Mouse (Mus musculus) cerebellum, adult 8-10 months (tissue): Measurements from ENCODE around the gene 2010111I01Rik.
"Not testable (repeated sequence)": the region's sequence is repeated elsewhere in the genome, so short reads cannot be mapped to it uniquely, and the experiment has no call there.

Experiments used
- DNase-seq: peaks from one replicate; pipeline ENCODE4 v3.0.0; 2022

Gene 2010111I01Rik

DNA sequence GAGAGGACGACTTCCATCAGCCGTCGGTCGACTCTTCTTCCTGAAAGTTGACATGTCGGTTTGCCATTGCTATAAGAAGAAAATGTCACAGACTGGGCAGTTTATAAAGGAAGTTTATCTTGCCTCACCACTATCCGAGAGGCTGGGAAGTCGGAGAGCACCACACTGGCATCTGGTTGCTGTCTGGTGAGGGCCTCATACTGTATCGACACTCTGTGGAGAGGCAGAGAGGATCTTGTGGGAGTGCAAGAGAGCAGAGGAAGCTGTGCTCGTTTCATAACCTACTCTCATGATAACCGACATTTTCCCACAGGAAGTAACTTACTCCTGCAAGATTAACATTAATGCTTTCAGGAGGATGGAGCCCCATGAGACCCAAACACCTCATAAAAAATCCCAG lies 7.9 kb upstream of the 2010111I01Rik start:
- DNase-seq = no peak

DNA sequence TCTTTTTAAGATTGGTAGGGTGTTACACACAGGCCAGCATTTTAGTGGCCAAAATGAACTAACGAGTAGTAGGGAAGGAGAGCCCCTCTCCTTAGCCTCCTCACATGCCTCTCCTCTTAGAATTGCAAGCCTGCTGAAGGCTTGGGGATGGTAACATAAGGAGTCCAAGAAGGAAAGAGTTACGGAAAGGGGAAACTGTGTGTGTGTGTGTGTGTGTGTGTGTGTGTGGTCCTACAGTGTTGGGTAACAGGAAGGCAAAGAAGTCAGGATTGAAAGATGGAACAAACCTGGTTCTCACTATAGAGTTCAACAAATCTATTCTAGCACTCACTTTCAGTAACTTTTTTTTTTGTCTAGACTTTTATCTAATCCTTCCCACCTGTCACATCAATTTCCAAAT lies 1.3 kb upstream of the 2010111I01Rik start:
- DNase-seq = no peak

DNA sequence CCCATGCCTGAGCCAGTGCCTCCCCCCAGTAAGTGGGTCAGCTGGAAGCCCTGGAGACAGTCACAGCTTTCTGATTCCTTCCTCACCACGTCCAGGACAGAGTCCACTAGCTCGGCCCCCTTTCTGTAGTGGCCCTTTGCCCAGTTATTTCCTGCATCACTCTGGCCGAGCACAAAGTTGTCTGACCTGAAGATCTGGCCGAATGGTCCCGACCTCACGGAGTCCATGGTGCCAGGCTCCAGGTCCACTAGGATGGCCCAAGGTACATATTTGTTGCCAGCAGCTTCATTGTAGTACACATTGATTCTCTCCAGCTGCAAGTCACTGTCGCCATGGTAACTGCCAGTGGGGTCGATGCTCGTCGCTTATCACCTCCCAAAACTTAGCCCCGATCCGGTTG lies 3.5 kb downstream of the 2010111I01Rik start:
- DNase-seq = no peak

DNA sequence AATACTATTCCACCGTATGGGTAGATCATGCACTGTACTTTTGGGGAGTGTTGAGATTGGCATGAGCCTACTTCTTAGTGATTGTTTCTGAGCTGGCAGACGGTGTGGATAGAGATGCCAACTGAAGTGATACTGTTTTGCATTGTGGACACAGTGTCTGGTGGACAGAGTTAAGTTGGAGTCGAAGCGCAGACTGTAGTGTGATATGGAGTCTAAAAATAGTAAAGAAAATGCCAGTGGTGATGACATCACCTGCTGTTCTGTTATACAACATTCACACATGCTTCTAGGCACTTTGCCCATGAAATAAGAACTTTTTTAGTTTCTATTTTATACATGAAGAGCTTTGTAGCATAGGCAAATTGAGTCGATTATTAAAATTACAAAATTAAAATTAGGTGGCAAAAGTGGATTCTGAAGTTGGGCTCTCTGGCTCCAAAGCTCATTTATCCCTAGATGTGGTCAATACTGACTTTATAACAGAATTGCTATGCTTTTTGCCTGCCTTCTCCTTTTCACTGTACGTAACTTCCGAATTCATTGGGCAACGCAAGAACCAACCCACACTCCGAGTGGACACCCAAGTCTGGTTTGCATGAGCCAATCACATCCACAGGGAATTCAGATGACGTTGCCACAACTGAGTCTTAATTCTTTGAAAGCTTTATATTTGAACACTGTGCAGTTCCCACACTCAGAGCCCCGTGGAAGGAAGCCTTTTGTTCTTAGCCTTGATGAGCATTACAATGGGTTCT lies 6.0 kb downstream of the 2010111I01Rik start:
- no peak for DNase-seq

DNA sequence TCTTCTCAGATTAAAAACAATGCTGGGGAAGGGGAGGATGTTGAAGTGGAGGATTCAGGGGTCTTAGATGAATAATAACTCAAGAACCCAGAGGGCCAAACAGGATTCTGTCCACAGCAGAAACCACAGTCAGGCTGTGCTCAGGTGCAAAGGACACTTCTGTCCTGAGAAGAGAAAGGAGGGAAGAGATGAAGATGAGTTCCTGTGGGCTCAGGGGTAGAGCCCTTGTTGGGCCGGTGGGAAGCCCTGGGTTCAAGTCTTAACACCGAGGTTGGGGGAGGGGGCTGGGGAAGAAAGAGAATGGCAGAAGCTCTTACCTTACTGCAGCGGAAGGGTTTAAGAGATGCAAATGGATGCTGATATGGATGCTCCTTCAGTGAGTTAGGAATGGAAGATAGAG lies 7.7 kb downstream of the 2010111I01Rik start:
- DNase-seq = no peak

DNA sequence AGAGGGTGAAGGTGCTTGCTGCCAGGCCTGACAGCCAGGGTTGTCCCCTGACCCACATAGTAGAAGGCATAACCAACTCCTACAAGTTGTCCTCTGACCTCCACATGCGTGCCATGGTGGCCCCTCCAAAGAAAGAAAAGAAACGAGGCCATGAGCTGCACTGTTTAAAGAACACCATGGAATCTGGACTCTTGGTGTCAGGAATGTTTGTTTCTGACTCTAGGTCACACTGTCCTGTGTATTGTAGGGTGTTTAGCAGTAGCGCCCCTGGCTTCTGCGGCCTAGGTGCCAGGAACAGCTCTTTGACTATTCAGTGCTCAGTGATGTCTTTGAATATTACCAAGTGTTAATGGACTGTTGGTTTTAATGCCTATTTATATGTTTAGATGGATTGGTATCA lies 8.4 kb downstream of the 2010111I01Rik start:
- no peak for DNase-seq

DNA sequence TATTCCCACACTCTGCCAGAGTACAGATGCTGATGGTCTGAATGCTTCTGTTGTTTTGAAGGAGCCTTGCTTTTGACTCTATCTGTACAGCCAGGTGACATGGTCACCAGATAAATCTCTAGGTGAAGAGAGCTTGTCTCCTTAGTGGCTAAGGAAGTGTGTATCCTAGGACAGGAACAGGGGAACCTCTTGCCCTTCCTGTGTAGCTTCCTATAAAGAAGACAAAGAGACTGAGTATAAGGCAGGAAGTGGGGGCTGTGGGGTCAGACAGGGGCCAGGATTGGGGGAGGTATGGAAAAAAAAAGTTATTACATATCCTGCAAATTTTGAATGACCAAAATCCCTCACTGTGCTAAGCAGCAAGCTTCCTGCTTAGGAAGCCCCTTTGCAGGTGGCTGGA lies 13.4 kb downstream of the 2010111I01Rik start:
- no peak for DNase-seq

DNA sequence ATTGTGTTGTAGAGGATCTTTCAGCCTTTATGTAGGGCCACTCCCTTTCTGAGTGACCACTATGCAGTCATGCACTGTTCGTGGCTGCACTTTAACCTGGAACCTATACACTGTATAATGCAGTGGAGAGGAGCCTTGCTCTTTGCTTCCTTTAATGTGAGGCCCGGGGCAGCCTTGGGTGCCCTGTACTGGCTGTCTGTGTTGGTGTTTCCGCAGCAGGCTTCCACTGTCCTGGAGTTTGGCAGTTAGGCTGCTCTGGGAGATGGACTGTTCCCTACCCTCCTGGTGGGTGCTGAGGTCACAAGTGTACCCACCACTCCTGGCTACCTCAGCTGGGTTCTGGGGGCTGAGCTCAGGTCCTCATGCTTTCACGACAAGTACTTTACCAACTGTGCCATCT lies 14.1 kb downstream of the 2010111I01Rik start:
- DNase-seq = no peak

DNA sequence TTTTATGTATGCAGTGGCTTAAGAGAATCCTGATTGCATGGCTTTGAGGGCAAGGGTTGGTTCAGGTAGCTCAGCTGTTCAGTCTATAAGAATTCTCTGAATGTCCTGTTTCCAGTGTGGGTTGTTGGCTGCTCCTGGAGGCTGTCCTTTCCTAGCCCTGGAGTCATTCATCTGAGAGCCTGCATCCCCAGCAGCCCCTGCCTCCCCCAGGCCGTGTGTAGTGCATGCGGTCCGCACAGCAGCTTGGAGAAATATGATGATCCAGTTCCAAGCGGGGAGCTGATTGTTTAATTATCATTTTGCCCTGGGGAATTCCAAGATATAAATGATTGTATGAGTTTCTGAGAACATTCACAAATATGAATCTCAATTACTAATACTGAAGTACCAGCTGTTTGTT lies 14.5 kb downstream of the 2010111I01Rik start:
- no peak for DNase-seq

DNA sequence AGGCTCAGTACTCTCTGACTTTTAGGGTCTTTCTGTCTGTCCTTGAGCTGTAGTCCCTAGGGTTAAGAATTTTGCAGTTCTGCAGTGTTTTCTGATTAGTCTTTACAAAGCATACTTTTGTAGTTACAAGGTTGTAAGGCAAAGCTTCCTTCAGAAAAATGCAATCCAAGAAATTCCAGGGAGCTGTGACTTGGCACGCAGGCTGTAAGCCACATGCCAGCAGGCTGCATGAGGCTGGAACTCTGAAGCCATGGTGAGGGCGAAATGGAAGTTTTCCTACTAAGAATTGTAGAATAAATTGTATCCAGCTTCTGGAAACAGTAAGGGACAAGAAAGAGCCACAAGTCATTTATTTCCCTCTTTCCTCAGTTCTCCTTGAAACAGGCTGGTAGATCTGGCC lies 15.4 kb downstream of the 2010111I01Rik start:
- no peak for DNase-seq

DNA sequence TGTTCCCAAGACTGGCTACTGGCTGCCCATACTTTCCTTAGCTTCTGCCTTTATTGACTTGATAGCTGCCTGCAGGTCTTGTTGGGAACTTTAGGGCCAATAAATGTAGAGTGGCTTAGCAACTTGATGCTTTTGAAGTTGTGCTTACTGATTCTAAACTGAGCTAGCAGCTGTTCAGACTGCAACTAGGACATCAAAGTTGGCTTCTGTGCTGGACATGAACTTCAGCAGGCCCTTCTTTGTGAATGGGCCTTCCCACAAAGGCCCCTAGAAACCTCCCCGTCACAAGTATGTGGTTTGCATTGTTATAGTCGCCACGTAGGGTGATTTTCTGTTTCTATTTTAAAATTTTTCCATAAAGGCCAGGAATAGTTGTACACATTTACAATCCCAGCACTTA lies 19.8 kb downstream of the 2010111I01Rik start:
- DNase-seq = no peak

DNA sequence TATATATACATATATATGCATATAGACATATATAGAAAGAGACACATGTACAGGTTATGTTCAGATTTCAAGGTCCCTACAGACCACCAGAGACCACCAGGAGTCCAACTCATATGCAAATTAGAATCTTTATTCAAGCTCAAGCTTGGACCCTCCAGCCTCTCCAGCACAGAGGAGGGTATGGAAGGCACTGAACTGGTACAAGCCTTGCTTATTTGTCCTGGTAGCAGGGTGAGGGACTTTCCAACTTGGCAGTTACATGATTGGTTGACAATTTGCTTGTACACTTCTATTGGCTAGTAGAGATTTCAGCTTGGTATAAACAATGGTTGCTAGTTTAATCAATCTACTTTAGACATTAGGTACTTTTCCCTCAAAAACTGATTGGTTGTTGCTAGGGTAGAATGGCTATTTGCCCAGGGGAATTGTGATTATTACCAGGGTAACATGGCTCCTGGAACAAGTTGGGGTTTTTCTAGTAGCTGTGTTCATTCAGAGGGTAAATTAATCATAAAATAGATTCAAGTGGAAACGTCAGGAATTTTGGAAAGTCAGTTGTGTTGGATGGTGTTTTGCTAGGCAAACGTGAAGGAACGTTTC lies 25.3 kb downstream of the 2010111I01Rik start:
- no peak for DNase-seq

DNA sequence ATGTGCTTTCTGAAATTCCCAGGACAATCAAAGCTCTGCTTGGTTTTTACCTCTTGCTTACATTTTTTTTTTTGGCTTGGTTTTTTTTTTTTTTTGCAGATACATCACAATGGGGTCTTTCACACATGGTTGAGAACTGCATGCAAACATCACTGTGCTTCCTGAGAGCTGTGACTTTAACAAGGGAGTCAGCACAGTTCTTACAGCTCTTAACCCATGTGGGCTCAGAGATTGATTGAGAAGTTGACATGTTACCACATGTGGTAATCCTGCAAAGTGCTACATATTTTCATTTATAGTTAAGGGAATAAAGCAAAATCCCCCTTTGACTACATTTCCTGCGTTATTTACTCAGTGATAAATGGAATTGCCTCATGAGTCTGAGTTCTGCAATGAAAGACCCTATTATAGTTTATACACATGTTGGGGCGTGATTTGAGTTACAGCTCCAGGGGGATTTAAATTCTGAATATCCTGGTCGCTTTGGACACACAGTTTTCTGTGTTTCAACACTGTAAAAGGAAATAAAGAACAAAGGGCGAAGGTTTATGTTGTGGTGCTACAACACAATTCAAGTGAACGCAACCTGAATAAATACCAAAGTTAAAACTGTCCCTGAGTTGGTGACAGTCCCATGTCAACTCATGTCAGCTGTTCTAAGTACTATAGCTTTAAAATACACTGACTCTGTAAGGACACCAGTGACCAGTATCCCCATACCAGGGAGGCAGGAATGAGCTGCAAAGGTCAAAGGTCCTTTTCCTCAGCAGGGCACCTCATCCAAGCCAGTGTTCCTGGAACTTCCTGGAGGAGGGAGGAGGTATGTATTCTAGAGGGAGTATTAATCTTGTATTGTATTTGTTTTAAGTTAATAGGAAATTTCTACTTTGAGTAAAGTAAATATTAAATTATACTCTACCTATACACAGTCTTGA lies 29.1 kb downstream of the 2010111I01Rik start:
- DNase-seq = no peak

DNA sequence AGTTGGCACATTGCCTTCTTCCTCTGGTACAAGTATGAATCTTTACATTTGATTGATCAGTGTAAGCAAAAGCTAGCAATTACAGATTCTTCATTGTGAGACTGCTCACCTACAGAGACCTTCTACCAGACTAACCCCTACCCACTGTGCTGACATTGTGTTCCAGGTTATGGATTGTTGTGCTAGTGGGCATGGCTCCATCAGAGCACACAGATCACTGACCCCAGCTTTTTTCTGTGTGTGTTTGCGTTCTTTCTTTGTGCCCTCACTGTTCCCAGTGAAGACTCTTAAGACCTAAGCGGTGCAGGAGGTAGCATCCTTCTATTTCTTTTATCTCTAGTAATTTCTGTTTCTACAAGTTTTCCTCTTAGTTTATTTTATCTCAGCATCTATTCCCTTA lies 32.1 kb downstream of the 2010111I01Rik start:
- no peak for DNase-seq

DNA sequence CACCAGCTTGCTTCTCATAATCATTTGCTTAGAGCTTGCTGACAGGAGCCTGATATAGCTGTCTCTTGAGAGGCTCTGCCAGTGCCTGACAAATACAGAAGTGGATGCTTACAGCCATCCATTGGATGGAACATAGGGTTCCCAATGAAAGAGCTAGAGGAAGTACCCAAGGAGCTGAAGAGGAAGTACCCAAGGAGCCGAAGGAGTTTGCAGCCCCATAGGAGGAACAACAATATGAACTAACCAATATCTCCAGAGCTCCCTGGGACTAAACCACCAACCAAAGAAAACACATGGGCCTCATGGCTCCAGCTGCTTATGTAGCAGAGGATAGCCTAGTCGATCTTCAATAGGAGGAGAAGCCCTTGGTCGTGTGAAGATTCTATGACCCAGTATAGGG lies 42.8 kb downstream of the 2010111I01Rik start:
- DNase-seq = not testable (repeated sequence)

DNA sequence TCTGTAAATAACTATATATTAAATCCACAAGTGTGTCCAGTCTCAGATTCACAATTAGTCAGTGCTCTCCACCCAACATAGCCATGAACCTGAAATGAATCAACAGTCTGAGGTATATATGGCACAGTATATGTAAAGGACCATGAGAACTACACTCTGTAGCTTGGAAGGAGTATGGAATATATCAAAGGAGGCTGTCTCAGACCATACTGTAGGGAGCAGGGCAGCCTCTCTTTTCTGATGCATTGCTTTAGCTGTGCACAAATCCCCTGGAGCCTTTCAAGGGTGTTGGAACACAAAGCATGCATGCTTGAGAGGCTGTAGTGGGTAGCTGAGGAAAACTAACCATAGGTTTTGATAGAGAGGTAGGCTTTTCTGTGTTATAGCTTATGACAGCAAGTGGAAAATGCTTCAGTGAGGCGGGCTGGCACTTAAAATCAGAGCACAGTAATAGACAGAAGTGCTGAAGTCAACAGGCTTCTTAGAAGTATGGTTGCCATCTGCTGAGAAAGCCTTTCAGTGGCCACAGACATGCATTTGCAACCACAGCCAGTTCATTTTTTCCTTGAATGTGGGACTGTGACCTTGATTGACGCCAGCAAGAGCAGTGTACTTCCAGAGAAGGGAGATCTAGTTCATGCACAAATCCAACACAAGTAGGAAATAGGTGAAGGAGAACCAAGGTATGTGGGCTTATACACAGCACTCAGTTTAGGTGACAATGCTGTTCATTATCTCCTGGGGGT lies 45.8 kb downstream of the 2010111I01Rik start:
- DNase-seq = no peak

DNA sequence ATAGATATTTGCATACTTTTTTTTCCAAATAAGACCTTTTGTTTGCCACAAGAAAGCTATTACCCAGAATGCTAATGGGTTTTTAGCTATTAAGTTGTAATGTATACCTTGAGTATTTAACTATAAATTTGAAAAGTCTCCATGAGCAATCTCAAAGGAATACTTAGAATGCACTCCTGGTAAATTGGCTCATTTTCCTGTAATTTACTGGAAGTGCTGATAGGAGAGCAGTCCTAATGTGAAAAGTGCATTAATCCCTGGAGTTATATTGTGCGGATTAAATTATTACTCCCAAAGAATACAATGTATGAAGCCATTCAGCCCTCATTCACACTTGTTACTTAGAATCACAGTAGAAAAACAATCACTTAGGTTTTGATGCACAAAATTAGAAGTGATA lies 49.7 kb downstream of the 2010111I01Rik start:
- no peak for DNase-seq

DNA sequence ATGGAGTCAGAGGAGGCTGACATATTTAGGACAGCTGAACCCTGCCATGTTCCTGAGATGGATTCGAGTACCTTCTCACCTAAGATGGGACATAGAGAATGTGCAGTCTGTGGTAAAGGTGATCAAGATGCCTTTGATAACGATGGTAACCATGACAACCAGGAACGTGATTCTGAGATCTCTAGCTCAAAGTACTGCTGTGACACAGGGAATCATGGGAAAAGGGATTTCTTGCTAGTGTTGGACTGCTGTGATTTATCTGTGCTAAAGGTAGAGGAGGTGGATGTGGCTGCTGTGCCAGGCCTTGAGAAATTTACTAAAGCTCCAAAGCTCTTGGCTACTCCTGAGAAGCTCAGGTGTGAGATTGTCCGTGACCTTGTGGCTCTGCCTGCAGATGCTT lies 50.7 kb downstream of the 2010111I01Rik start:
- no peak for DNase-seq

DNA sequence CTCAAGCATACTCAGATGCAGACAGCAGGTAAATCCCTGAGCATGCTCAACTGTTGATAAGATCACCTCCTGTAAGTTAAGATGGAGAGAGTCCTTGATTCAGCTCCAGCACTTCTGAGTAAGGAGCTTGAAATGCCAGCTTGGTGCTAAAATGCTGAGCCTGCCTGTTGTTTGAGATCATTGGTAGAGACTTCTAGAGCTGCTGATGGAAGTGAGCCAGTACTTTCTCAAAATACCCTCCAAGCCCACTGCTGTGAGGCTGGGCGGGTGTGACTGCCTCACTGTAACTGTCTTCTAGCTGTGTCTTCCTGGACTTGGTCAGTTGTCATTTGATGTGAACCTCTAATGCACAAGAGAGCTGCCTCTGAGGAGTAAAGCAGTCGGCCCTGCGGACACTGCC lies 51.4 kb downstream of the 2010111I01Rik start:
- DNase-seq = no peak

DNA sequence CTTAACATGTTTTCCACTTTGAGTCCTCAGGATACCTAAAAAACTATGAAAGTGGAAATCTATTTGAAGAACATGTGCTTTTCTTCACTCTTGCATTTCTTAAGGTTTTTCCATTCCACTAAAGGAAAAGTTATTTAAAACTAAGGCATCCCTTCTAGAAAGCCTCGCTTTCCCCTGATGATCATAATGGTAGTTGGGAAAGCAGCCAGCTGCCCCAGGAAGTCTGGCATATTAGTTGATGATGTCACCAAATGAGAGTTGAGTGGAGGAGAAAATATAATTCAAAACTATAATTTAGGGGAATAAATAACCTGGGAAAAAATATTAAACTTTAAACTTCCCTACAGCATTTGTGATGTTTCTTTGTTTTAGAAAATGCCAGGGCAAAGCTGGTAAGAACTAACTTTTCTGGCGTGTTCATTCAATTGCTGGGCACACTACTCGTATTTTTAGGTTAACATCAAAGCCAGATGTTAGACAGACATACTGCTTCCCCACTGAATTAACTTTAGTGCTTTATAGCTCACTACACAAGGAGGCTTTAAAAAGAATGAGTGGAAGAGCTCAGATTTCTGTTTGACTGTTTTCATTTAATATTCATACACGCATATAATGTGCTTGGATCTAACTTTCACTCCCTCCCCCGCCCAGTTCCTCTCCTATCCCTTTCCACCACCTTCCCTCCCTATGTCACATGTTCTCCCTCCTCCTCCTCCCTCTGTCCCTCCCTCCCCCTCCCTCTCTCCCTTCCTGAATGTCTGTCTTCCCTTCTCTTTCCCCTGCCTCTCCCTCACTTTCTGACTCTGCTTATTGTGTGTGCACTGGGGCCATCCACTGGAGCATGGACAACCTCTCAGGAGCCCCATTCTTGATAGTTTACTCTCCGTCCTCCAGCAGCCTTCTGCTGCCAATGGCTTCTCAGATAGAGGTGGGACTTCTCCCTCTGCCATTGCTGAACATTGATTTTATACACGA lies 58.8 kb downstream of the 2010111I01Rik start:
- DNase-seq = no peak

DNA sequence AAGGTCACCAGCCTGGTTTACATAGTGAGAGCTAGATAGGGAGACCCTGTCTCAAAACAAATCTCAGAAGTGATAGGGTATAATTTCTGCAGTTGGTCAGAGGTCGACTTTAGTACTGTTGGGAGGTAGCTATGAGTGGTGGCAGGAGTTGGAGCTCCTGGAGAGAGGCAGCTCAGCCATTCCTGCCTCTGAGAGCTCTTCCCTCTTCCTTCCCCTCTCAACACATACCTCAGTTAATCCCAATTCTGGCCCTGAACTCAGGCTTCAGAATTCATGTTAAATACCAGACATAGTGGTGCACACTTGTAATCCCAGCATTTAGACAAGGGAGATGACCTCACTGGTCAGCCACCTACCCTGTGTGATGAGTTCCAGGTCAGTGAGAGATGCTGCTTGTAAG lies 65.3 kb downstream of the 2010111I01Rik start:
- DNase-seq = no peak

DNA sequence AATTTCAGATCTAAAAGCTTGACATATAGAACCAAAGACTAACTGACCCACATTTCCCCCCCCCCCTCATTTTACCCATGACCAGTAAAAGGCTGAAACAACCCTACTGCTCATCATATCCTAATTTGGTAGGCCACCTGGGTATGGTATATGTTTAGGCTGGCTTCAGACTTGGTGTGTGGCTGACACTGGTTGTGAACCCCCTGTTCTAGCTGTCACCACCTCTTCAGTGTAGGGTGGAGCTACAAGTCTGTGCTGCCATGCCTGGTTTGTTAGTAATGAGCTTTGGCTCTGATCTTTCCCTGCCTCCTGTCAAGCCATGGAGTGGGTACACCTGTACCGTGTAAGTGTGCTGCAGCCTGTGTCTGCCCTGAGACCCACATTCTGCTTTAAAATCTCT lies 66.6 kb downstream of the 2010111I01Rik start:
- DNase-seq = no peak
